Mouse (Mus musculus) CD4-positive naive resting alpha-beta T cell, adult 76 days (primary cell): ENCODE measurements around the gene Gm21863. TPM values are rescaled to one million over a fixed set of nuclear protein-coding genes. Genes with fewer than 3 reads are reported as not detected.

ENCODE experiments used
- total RNA-seq: library from RNA; stranded (reverse); gene quantifications from one replicate; pipeline ENCODE4 v1.2.4, GENCODE M21; 2023

Gm21863 gene
- total RNA-seq, result not detected

DNA sequence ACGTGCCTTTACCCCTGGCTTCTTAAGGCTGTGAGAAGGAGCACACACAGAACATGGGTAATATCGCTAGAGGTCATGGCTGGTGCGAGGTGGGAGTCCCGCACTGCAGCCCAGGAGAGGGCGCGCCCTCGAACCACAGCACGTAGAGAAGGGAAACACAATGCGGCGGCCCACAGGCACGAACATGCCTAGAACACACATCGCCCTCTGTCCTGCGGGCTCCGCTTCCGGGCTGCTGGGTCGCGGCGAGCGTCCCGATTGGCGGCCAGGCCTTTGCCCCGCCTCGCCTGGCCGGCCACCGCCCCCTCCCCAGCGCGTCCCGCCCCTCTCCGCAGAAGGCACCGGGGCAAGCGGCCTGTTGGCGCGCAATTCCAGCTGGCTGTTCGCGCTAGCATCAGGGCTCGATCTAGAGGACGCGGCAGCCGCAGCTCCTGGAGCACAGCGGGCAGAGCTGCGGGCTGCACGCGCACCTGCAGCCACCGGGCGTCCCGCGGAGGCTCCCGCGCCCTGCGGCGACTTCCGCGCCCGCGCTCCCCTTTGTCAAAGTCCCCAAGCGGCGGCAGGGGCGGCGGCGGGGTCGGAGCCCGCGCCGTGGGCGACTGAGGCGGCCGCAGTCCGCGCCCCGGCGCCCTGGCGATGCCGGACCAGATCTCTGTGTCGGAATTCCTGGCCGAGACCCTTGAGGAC, at the start of gene Gm21863:
Gene Gm21863 (plus strand): TSS at position 637 of the 687 bp plus-strand sequence.

